Mouse (Mus musculus): Measurements from ENCODE around the gene Mindy4b-ps. TPM values are rescaled to one million over a fixed set of nuclear protein-coding genes. Genes with fewer than 3 reads are reported as not detected.
"Not testable (repeated sequence)": the region's sequence is repeated elsewhere in the genome, so short reads cannot be mapped to it uniquely, and the experiment has no call there.

Gene Mindy4b-ps
- polyA plus RNA-seq (2012; rRNA removed): not detected in 2 replicates

DNA sequence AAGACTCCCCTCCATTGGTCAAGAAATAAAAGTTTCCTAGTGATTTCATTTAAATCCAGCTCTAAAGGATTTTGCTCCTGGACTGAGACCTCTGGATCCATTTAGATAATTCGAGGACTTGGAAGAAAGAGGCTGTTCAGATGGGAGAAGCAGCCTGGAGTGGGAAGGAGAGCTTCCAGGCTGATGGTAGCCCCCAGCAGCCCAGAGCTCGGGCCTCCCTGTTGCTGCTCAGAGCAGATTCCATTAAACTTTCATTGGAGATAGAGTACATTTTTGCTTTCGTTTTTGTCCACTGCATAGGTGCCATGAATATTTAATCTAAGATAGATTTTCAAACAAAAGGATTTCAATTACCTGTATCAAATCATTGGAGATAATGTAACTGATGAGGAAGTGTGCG, at the start of gene Mindy4b-ps:
Gene Mindy4b-ps, minus strand, starts transcription at position 101 of the 400 bp plus-strand sequence.
- Histone ChIP-seq H3K27me3 (ENCODE audit: control insufficient read depth, insufficient read depth, low read length) (no peaks in the 10 kb centered on the region), H3K4me1 (ENCODE audit: control insufficient read depth, insufficient read depth, insufficient read length) (no peaks in the 10 kb centered on the region), H3K4me3 (ENCODE audit: extremely low read depth, insufficient read depth, insufficient read length) (no peak within 1 kb of the TSS), H3K36me3 (ENCODE audit: control insufficient read depth, insufficient read depth, low read length) (no peaks in the 10 kb centered on the region), H3K27ac (ENCODE audit: insufficient read depth, low read length) (no peak within 1 kb of the TSS)
- TF ChIP-seq CTCF (IDR thresholded peaks at IDR 0.05; ENCODE audit: extremely low read depth, insufficient read depth, insufficient read length, insufficient replicate concordance) (no peak), POLR2A (IDR thresholded peaks at IDR 0.05; ENCODE audit: low read depth, low read length) (no peak)
- 76% methylated on average over 4 of the region's 4 CpGs for WGBS
- DNase-seq (ENCODE audit: low read depth in 1 of 2, low spot score in 2 of 2): no peak

DNA sequence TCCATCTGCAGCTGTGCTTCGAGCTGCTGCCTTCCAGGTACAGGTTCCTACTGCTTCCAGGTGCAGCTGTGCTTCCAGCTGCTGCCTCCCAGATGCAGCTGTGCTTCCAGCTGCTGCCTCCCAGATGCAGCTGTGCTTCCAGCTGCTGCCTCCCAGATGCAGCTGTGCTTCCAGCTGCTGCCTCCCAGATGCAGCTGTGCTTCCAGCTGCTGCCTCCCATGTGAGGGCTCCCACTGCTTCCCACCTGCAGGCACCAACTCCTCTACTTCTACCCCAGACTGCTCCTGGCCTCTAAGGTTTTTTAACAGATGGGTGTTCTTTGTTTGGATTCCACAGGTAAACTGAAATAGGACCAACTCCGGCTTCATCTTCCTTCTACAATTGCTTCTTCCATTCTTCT, 49.8 kb upstream of the Mindy4b-ps start:
- H3K27me3 ChIP-seq (ENCODE audit: control insufficient read depth, insufficient read depth, low read length); DNase-seq (ENCODE audit: low read depth in 1 of 2, low spot score in 2 of 2); H3K4me3 ChIP-seq (ENCODE audit: extremely low read depth, insufficient read depth, insufficient read length); H3K36me3 ChIP-seq (ENCODE audit: control insufficient read depth, insufficient read depth, low read length); H3K4me1 ChIP-seq (ENCODE audit: control insufficient read depth, insufficient read depth, insufficient read length); H3K27ac ChIP-seq (ENCODE audit: insufficient read depth, low read length): not testable (repeated sequence)
- WGBS: 76% methylated on average over 2 of the region's 2 CpGs

DNA sequence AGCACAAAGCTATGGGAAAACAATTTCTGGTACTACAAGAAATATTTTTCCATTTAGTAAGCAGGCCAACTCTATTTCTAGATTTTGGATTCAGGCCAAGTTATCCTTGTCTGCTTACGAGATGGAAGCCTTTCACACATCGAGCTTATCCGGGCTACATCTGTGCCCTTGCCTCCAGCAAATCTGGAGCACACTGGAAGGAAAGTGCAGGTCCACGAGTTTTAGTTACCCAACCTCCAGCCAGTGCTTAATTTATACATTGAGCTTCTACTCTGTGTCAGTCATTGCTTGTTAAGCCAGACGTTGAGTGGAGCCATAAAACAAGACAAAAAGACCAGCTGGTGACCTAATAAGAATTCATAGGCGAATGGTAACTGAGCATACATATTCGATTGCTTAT, 43.6 kb upstream of the Mindy4b-ps start:
- Histone ChIP-seq H3K36me3 (ENCODE audit: control insufficient read depth, insufficient read depth, low read length) (no peaks in the 10 kb centered on the region), H3K4me3 (ENCODE audit: extremely low read depth, insufficient read depth, insufficient read length) (no peak overlapping the region), H3K4me1 (ENCODE audit: control insufficient read depth, insufficient read depth, insufficient read length) (no peaks in the 10 kb centered on the region), H3K27ac (ENCODE audit: insufficient read depth, low read length) (no peak overlapping the region), H3K27me3 (ENCODE audit: control insufficient read depth, insufficient read depth, low read length) (no peaks in the 10 kb centered on the region)
- TF ChIP-seq POLR2A (IDR thresholded peaks at IDR 0.05; ENCODE audit: low read depth, low read length) (no peak), CTCF (IDR thresholded peaks at IDR 0.05; ENCODE audit: extremely low read depth, insufficient read depth, insufficient read length, insufficient replicate concordance) (no peak)
- WGBS: 76% methylated on average over 7 of the region's 7 CpGs
- no peak for DNase-seq (ENCODE audit: low read depth in 1 of 2, low spot score in 2 of 2)

DNA sequence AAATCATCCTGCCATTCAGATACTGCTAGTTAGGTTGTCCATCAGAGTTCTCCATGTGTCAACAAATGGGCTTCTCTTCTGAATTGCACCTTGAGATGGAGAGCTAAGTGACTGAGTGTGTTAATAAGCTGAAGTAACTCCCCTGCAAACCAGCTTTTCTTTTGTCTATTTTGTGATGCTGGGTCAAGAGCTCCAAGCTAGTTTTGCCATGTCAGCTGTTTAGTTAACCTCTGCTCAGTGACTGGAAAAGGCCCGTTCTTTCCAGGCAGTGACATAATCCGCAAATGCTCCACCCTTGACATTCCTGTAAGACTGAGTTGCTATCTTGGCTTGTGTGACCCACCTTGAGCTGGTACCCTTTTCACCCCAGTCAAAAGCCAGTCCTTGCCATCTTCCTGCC, 40.9 kb upstream of the Mindy4b-ps start:
- 87% methylated on average over 2 of the region's 2 CpGs for WGBS
- TF ChIP-seq CTCF (IDR thresholded peaks at IDR 0.05; ENCODE audit: extremely low read depth, insufficient read depth, insufficient read length, insufficient replicate concordance) (no peak), POLR2A (IDR thresholded peaks at IDR 0.05; ENCODE audit: low read depth, low read length) (no peak)
- DNase-seq (ENCODE audit: low read depth in 1 of 2, low spot score in 2 of 2): no peak
- Histone ChIP-seq H3K4me1 (ENCODE audit: control insufficient read depth, insufficient read depth, insufficient read length) (no peaks in the 10 kb centered on the region), H3K4me3 (ENCODE audit: extremely low read depth, insufficient read depth, insufficient read length) (no peak overlapping the region), H3K27me3 (ENCODE audit: control insufficient read depth, insufficient read depth, low read length) (no peaks in the 10 kb centered on the region), H3K36me3 (ENCODE audit: control insufficient read depth, insufficient read depth, low read length) (no peaks in the 10 kb centered on the region), H3K27ac (ENCODE audit: insufficient read depth, low read length) (no peak overlapping the region)

DNA sequence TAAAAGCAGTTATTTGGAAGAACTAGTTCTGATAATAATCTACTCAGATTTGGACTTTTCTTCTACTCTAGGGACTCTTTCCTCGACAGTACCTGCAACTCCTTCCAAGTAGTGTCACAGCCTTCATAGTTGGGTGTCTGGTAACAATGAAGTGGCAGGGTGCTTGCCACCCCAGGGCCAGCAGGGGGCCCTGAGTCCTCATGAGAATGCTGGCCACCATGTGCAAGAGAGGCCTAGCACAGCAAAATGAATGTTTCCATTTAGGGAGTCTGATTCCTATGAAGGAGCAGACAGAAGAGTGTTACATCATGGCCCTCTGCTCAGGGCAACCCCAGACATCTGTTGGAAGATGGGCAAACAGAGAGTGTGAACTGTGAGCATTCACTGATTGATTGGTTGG, 21.3 kb upstream of the Mindy4b-ps start:
- no peaks in the 10 kb centered on the region for H3K4me1 ChIP-seq (ENCODE audit: control insufficient read depth, insufficient read depth, insufficient read length)
- no peak for DNase-seq (ENCODE audit: low read depth in 1 of 2, low spot score in 2 of 2)
- H3K27ac ChIP-seq (ENCODE audit: insufficient read depth, low read length): no peak overlapping the region
- H3K36me3 ChIP-seq (ENCODE audit: control insufficient read depth, insufficient read depth, low read length): no peaks in the 10 kb centered on the region
- no peaks in the 10 kb centered on the region for H3K27me3 ChIP-seq (ENCODE audit: control insufficient read depth, insufficient read depth, low read length)
- H3K4me3 ChIP-seq (ENCODE audit: extremely low read depth, insufficient read depth, insufficient read length): no peak overlapping the region
- TF ChIP-seq CTCF (IDR thresholded peaks at IDR 0.05; ENCODE audit: extremely low read depth, insufficient read depth, insufficient read length, insufficient replicate concordance) (no peak), POLR2A (IDR thresholded peaks at IDR 0.05; ENCODE audit: low read depth, low read length) (no peak)
- WGBS: 35% methylated on average over 1 of the region's 1 CpGs

DNA sequence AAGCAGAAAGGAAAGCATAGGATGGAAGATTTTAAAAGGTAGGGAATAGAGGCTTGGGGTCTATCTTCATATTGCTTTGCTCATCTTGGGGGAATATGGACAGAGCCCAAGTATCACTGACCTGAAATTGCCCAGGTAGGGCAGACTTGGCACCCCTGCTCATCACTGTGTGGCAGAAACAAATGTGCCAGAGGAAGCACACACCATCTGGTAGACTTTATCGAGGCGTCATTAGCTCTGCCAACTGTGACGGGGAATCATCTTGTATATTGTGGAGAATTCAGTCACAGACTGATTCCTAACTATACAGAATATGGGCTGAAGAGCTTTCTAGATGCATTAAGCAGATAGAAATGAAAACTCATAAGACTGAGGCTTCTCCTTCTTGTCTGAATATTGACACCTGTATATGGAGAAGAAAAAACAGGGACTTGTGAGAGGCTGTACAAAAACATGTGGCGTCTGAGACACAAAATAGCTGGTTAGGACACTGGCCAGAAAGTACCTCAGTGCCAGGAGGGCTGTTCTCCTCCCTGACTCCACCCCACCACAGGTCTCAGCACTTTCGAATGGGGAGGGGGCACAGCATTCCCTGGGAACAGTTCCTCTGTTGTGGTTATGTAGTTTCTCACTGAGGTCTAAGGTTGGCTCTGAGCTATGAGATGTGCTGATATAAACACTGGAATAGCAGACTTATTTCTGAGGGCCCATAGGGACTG, 11.5 kb upstream of the Mindy4b-ps start:
- no peaks in the 10 kb centered on the region for H3K27me3 ChIP-seq (ENCODE audit: control insufficient read depth, insufficient read depth, low read length)
- TF ChIP-seq POLR2A (IDR thresholded peaks at IDR 0.05; ENCODE audit: low read depth, low read length): no peak
- TF ChIP-seq CTCF (IDR thresholded peaks at IDR 0.05; ENCODE audit: extremely low read depth, insufficient read depth, insufficient read length, insufficient replicate concordance): no peak
- WGBS: 83% methylated on average over 5 of the region's 5 CpGs

DNA sequence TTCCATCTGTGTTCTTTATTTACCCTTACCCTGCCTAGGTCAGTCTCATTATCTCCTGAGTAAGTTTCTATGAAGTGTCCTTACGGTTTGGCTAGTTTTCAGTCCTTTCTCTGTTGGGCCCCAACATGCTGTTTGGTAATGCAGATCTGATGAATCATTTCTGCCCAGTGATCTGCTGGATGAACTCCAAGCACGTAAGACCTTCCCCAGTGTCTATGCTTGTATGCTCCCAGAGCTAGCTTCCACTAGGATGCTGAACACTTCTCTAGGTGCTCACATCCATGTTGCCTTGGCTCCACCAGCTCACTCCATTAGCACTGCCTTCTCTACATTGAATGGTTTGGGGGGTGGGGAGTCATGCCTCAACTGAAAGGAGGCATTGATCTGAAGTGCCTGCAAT, 10.8 kb upstream of the Mindy4b-ps start:
- no peaks in the 10 kb centered on the region for H3K4me1 ChIP-seq (ENCODE audit: control insufficient read depth, insufficient read depth, insufficient read length)
- no peak for DNase-seq (ENCODE audit: low read depth in 1 of 2, low spot score in 2 of 2)
- WGBS: 84% methylated on average over 2 of the region's 2 CpGs
- H3K27me3 ChIP-seq (ENCODE audit: control insufficient read depth, insufficient read depth, low read length): no peaks in the 10 kb centered on the region
- no peaks in the 10 kb centered on the region for H3K36me3 ChIP-seq (ENCODE audit: control insufficient read depth, insufficient read depth, low read length)
- H3K4me3 ChIP-seq (ENCODE audit: extremely low read depth, insufficient read depth, insufficient read length): no peak overlapping the region
- H3K27ac ChIP-seq (ENCODE audit: insufficient read depth, low read length): no peak overlapping the region
- TF ChIP-seq CTCF (IDR thresholded peaks at IDR 0.05; ENCODE audit: extremely low read depth, insufficient read depth, insufficient read length, insufficient replicate concordance): no peak
- no peak for TF ChIP-seq POLR2A (IDR thresholded peaks at IDR 0.05; ENCODE audit: low read depth, low read length)

More for the DNA sequence above, 11.5 kb upstream of the Mindy4b-ps start:
- no peak for DNase-seq (ENCODE audit: low read depth in 1 of 2, low spot score in 2 of 2)
- Histone ChIP-seq H3K36me3 (ENCODE audit: control insufficient read depth, insufficient read depth, low read length) (no peaks in the 10 kb centered on the region), H3K4me3 (ENCODE audit: extremely low read depth, insufficient read depth, insufficient read length) (no peak overlapping the region), H3K27ac (ENCODE audit: insufficient read depth, low read length) (no peak overlapping the region), H3K4me1 (ENCODE audit: control insufficient read depth, insufficient read depth, insufficient read length) (no peaks in the 10 kb centered on the region)
